Mouse (Mus musculus) liver, postnatal 0 days (tissue): Measurements from ENCODE around the gene Jak2. TPM values are rescaled to one million over a fixed set of nuclear protein-coding genes. Genes with fewer than 3 reads are reported as not detected.

Experiments
- ATAC-seq: fragments of 200-750 bp; cut with Nextera tagmentation; 2 replicates; pipeline ENCODE4 v1.8.0; 2017; ENCODE audit warnings: mild to moderate bottlenecking, moderate library complexity
- DNase-seq: peaks from one replicate; pipeline ENCODE4 v3.0.0-alpha.2; 2016
- H3K27ac ChIP-seq: fragments of 300-500 bp; sonication (generic); 2 replicates; pipeline ENCODE4 v1.5.1; 2014; ENCODE audit warnings: antibody characterized with exemption, moderate library complexity, mild to moderate bottlenecking, low read depth
- H3K27me3 ChIP-seq: fragments of 300-500 bp; sonication (generic); 2 replicates; pipeline ENCODE4 v1.6.1; 2014; ENCODE audit warnings: low read length, control low read depth, mixed read lengths; ENCODE audit not compliant: insufficient read depth
- H3K36me3 ChIP-seq: fragments of 300-500 bp; sonication (generic); replicated peaks from 2 replicates; pipeline ENCODE4 v1.6.1; 2014; ENCODE audit warnings: mild to moderate bottlenecking, control low read depth, low read length, moderate library complexity, mixed read lengths; ENCODE audit not compliant: insufficient read depth
- H3K4me1 ChIP-seq: fragments of 300-500 bp; sonication (generic); 2 replicates; pipeline ENCODE4 v1.6.1; 2014; ENCODE audit warnings: antibody characterized with exemption, mild to moderate bottlenecking, control low read depth; ENCODE audit not compliant: insufficient read depth
- H3K4me2 ChIP-seq: fragments of 300-500 bp; sonication (generic); 2 replicates; pipeline ENCODE4 v1.6.1; 2014; ENCODE audit warnings: low read depth, mild to moderate bottlenecking, low read length, moderate library complexity, mixed read lengths
- H3K4me3 ChIP-seq: fragments of 300-500 bp; sonication (generic); 2 replicates; pipeline ENCODE4 v1.5.1; 2014; ENCODE audit warnings: low read depth, low read length
- H3K9ac ChIP-seq: fragments of 300-500 bp; sonication (generic); replicated peaks from 2 replicates; pipeline ENCODE4 v1.6.1; 2014; ENCODE audit warnings: mild to moderate bottlenecking, moderate library complexity
- H3K9me3 ChIP-seq: fragments of 300-500 bp; sonication (generic); 2 replicates; pipeline ENCODE4 v1.6.1; 2016; ENCODE audit warnings: mild to moderate bottlenecking, control low read depth, low read length, mixed read lengths
- CTCF ChIP-seq: sonication (generic); IDR thresholded peaks from 2 replicates; pipeline ENCODE4 v1.5.1; 2016; ENCODE audit warnings: antibody characterized with exemption, low read depth
- EP300 ChIP-seq: IDR thresholded peaks from 2 replicates; pipeline ENCODE4 v1.6.1; 2016; ENCODE audit warnings: antibody characterized with exemption, low read depth, mild to moderate bottlenecking
- WGBS: fragments of 180-500 bp; shearing (Covaris S2); extraction: QIAGEN DNeasy Blood & Tissue Kit; methylation state at CpG from one replicate; pipeline ENCODE4 v1.1.7; 2014; ENCODE audit not compliant: insufficient replicate concordance; 5-methylcytosine and 5-hydroxymethylcytosine counted together
- polyA plus RNA-seq: library from polyadenylated mRNA; unstranded; fragments of >200 nt; fragmentation: Nextera tagmentation; extraction: Ambion mirVana; gene quantifications from 2 replicates; pipeline ENCODE4 v1.2.1, GENCODE M21; 2015

Jak2 gene
- polyA plus RNA-seq, 1 experiment from 2014 or later, result 6.0 TPM

GRCm38 (mm10) chr19:29270226-29270625 lies 18.6 kb downstream of the Jak2 start:
- Histone ChIP-seq H3K36me3 (peaks cover 16% of the 10 kb centered on the region), H3K27ac (no peak overlapping the region), H3K4me2 (no peak overlapping the region), H3K27me3 (no peaks in the 10 kb centered on the region), H3K4me1 (peaks cover 6% of the 10 kb centered on the region), H3K9ac (no peak overlapping the region), H3K4me3 (no peak overlapping the region), H3K9me3 (no peaks in the 10 kb centered on the region)
- no peak for DNase-seq
- 63% methylated on average over 6 of the region's 6 CpGs for WGBS
- ATAC-seq, result no peak
- TF ChIP-seq EP300, result no peak
- no peak for TF ChIP-seq CTCF

DNA sequence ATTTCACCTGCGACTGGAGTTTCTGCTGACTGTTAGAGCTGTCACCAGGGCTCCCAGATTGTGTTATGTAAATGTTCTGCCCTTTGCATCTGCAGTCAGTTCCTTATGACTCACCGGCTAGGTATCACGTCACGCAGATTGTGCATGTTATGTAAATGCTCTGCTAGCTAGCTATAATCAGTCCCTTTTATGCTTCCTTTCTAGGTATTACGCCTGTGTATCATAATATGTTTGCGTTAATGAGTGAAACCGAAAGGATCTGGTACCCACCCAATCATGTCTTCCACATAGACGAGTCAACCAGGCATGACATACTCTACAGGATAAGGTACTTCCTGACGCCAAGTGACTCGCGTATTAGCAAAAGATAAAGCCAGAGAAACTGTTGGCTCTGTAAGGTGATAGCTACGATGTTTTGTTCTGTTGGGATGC lies 19.5 kb downstream of the Jak2 start:
- no peak overlapping the region for H3K9ac ChIP-seq
- ATAC-seq, result peak; percentile 49; the same call in 1 of the 2 replicates
- peaks cover 23% of the 10 kb centered on the region for H3K36me3 ChIP-seq
- DNase-seq, result no peak
- H3K27ac ChIP-seq, result no peak overlapping the region
- H3K4me1 ChIP-seq, result peaks cover 4% of the 10 kb centered on the region; the same call in 1 of the 2 replicates
- WGBS, result 59% methylated on average over 12 of the region's 12 CpGs
- H3K9me3 ChIP-seq, result no peaks in the 10 kb centered on the region
- H3K4me3 ChIP-seq, result no peak overlapping the region
- TF ChIP-seq CTCF (no peak), EP300 (no peak)
- H3K27me3 ChIP-seq, result no peaks in the 10 kb centered on the region
- 0 out of 2 replicates have a peak overlapping the region, but pooled peaks have one; percentile 13 for H3K4me2 ChIP-seq

GRCm38 (mm10) chr19:29272011-29272809 lies 20.6 kb downstream of the Jak2 start:
- Histone ChIP-seq H3K27ac (no peak overlapping the region), H3K4me1 (peaks cover 4% of the 10 kb centered on the region; the same call in 1 of the 2 replicates), H3K9me3 (no peaks in the 10 kb centered on the region), H3K4me3 (no peak overlapping the region), H3K36me3 (peaks cover 32% of the 10 kb centered on the region), H3K4me2 (no peak overlapping the region), H3K27me3 (no peaks in the 10 kb centered on the region), H3K9ac (no peak overlapping the region)
- WGBS, result 83% methylated on average over 3 of the region's 3 CpGs
- no peak for ATAC-seq
- no peak for DNase-seq
- TF ChIP-seq CTCF (peak; percentile 25; the same call in 1 of the 2 replicates), EP300 (no peak)

GRCm38 (mm10) chr19:29276414-29276813 lies 24.8 kb downstream of the Jak2 start:
- no peak overlapping the region for H3K9ac ChIP-seq
- peaks cover 50% of the 10 kb centered on the region for H3K36me3 ChIP-seq
- no peak overlapping the region for H3K4me2 ChIP-seq
- H3K27ac ChIP-seq, result no peak overlapping the region
- TF ChIP-seq CTCF, result no peak
- TF ChIP-seq EP300, result no peak
- H3K9me3 ChIP-seq, result no peaks in the 10 kb centered on the region
- DNase-seq, result no peak
- no peaks in the 10 kb centered on the region for H3K27me3 ChIP-seq
- no peak overlapping the region for H3K4me3 ChIP-seq
- 91% methylated on average over 4 of the region's 4 CpGs for WGBS
- no peak for ATAC-seq
- no peaks in the 10 kb centered on the region for H3K4me1 ChIP-seq

- H3K27me3 ChIP-seq, result no peaks in the 10 kb centered on the region
- H3K27ac ChIP-seq, result no peak overlapping the region
- peaks cover 53% of the 10 kb centered on the region for H3K36me3 ChIP-seq
- no peak for TF ChIP-seq EP300
- TF ChIP-seq CTCF, result no peak
- H3K4me3 ChIP-seq, result no peak overlapping the region
- 93% methylated on average over 6 of the region's 6 CpGs for WGBS
- ATAC-seq, result no peak
- H3K9ac ChIP-seq, result no peak overlapping the region
- no peaks in the 10 kb centered on the region for H3K9me3 ChIP-seq
- DNase-seq, result no peak
- no peaks in the 10 kb centered on the region for H3K4me1 ChIP-seq
- no peak overlapping the region for H3K4me2 ChIP-seq
Measured at GRCm38 (mm10) chr19:29278944-29279587, 27.4 kb downstream of the Jak2 start.

- H3K27me3 ChIP-seq, result no peaks in the 10 kb centered on the region
- H3K9me3 ChIP-seq, result no peaks in the 10 kb centered on the region
- no peak for TF ChIP-seq EP300
- TF ChIP-seq CTCF, result no peak
- ATAC-seq (no peak), DNase-seq (no peak)
- H3K27ac ChIP-seq, result no peak overlapping the region
- 63% methylated on average over 7 of the region's 7 CpGs for WGBS
- H3K4me2 ChIP-seq, result no peak overlapping the region
- peaks cover 39% of the 10 kb centered on the region for H3K36me3 ChIP-seq
- H3K4me1 ChIP-seq, result no peaks in the 10 kb centered on the region
- H3K4me3 ChIP-seq, result no peak overlapping the region
- no peak overlapping the region for H3K9ac ChIP-seq
Measured at GRCm38 (mm10) chr19:29285451-29285869, 33.8 kb downstream of the Jak2 start.
